Mouse (Mus musculus): ENCODE data around the gene Uchl4.

Uchl4 gene

DNA sequence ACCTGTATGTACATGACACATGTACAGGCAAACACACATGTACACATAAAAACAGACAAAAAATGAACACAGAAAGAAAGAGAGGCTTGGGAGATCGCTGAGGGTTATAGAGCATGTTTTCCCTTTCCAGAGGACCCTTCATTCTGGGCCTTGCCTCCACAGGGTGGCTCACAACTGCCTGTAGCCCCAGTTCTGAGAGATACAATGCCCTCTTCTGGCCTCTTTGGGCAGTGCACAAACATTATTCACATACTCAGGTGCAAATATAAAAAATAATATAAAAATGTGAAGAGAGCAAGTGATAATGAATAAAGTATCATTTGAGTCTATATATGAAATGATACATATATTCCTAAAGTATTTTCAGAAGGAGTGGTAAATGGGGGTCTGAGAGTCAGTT lies 39.9 kb downstream of the Uchl4 start:
- CTCF ChIA-PET, result interaction anchor here (0.5 to 6.3 kb wide), 27 partner anchors 8 to 853 kb away, joined by 3 to 96 read pairs (median 4); partner anchors contain the start of gene Snapc5 (in 3 of the 4)
- POLR2A ChIA-PET, result interaction anchor here (0.6 to 6.0 kb wide), 19 partner anchors 8 to 155 kb away, joined by 3 to 103 read pairs (median 6); partner anchors contain the start of genes Snapc5 (in 4 of the 4), Rpl4 (in 1 of the 4) and Zwilch (in 1 of the 4)

DNA sequence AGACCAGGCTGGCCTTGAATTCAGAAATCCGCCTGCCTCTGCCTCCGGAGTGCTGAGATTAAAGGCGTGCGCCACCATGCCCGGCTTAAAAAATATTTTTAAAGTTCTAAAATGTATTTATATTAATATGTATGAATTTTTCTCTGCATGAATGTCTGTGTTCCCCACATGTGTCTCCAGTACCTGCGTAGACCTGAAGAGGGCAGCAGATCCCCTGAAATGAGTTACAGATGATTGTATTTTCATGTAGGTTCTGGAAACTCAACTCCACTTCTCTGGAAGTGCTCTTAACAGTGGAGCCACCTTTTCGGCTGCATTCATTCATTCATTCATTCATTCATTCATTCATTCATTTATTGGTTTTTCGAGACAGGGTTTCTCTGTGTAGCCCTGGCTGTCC lies 42.7 kb downstream of the Uchl4 start:
- POLR2A ChIA-PET, result interaction anchor here (0.6 to 6.0 kb wide), 15 partner anchors 8 to 171 kb away, joined by 3 to 44 read pairs (median 4); partner anchors contain the start of genes Snapc5 (in 2 of the 4), Rpl4 (in 1 of the 4) and Zwilch (in 1 of the 4)
- CTCF ChIA-PET, result interaction anchor here in 3 of 4 experiments (0.6 to 3.4 kb wide), 15 partner anchors 9 to 848 kb away, joined by 3 to 20 read pairs (median 3); partner anchors contain the start of gene Snapc5 (in 2 of the 3)

DNA sequence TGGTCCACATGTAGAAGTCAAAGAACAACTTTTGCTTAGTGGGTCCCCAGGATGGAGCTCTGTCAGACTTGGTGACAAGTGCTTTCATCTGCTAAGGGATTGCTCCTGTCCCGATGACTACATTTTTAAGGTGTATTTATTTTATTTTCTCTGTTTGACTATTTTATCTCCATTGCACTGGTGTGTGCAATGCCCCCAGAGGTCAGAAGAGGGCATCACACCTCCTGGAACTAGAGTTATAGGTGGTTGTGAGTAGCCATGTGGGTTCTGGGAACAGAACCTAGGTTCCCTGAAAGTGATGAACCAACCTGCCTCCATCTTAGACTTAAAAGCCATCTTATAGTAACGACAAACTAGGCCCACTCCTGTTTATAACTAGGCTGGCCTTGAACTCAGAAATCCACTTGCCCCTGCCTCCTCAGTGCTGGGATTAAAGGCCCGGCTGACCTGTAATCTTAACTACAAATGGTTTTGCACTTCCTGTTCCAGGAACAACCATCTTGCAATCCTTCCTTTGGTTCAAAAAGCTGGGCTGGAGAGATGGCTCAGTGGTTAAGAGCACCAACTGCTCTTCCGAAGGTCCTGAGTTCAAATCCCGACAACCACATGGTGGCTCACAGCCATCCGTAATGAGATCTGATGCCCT lies 43.8 kb downstream of the Uchl4 start:
- ChIA-PET CTCF (interaction anchor here (0.6 to 1.9 kb wide), 6 partner anchors 27 to 598 kb away, joined by 3 to 8 read pairs (median 5); partner anchors contain the start of gene Snapc5 (in 1 of the 4)), POLR2A (interaction anchor here in 3 of 4 experiments (0.6 to 9.5 kb wide), 9 partner anchors 9 to 147 kb away, joined by 3 to 236 read pairs (median 5); partner anchors contain the start of genes Map2k1 (in 1 of the 3), Rpl4 (in 1 of the 3), Snapc5 (in 1 of the 3) and Zwilch (in 1 of the 3))

DNA sequence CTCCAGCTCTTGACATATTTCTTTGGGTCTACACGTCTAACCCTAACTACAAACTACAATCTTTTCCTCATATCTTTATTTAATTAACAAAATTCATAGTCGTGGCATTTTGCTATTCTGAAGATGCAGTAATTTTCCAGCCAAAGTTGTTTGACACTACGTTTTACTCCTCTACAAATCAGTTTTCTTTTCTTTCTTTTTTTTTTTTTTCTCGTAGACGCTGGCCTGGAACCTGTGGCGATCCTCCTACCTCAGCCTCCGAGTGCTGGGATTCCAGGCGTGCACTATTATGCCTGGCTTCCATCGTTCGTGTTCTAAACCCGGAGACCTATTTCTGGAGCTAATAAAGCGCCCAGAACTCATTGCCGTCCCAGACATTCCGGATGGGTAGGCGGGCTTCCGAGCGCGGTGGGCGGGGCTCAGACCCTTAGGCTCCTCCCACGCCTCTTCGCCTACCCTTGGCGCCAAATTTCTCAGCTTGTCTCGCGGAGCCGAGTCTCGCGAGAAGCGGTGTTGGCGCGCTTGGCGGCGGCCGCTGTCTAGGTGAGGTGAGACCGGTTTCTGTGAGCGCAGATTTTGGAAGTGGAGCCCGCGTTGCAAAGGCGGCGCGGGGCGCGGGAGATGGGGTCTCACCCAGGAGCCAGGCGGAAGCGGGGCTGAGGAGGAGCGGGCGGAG lies 46.2 kb downstream of the Uchl4 start, which contains the start of gene Tipin:
Gene Tipin, plus strand, starts transcription at position 477 of the 676 bp plus-strand sequence.
- ChIA-PET CTCF (interaction anchor here (0.5 to 1.9 kb wide), 29 partner anchors 9 to 894 kb away, joined by 3 to 38 read pairs (median 4); partner anchors contain the start of genes Snapc5 (in 3 of the 4) and Rab11a (in 1 of the 4)), POLR2A (interaction anchor here (0.5 to 9.5 kb wide), 169 partner anchors 9 to 1469 kb away, joined by 3 to 236 read pairs (median 4); partner anchors contain the start of genes Snapc5 (in 4 of the 4), Rpl4 (in 3 of the 4), Zwilch (in 3 of the 4) and Map2k1 (in 2 of the 4))

DNA sequence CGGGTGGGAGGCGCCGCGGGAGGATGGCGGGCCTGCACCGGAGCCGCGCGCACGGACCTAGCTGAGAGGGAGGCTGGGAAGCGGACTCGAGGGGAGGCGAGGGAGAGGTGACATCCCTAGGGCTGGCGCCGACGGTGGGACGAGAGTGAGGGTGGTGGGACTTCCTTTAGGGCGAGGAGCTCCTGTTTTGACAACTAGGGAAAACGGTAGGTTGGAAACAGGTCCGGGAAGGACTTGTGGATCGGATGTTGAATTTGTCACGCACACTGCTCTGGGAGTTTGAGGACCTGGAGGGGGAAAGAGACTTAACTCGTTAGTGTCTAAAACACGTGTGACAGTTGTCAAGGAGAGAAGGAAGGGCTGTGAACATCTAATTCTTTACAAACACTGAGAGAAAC lies 46.8 kb downstream of the Uchl4 start:
- POLR2A ChIA-PET, result interaction anchor here (0.6 to 9.5 kb wide), 145 partner anchors 9 to 1470 kb away, joined by 3 to 236 read pairs (median 5); partner anchors contain the start of genes Snapc5 (in 4 of the 4), Rpl4 (in 3 of the 4), Zwilch (in 3 of the 4) and Map2k1 (in 2 of the 4)

DNA sequence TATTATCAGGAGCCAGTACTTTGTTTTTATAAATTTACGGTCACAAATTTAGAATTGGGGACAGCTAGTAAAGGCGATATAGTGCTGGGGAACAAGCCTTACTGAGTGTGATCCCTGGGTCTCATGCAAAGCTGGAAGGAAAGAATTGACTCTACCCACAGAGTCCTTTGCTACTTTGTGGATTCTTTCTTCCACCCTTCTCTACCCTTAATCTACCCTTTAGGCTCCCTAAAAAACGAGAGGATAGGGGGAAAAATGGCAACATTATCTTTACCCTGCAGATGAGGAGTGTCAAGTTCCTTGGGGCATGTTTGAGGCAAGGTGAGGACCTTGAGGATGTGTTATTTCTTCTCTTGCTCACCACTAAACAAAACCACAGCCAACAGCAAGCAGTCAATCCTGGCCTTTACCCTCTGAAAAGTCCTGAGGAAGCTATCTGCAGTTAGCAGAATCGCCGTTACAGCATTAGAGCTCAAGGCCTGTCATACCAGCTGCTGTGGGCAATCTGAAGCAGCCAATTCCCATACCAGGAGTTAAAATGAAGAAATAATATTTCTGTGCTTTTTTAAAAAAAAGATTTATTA lies 47.5 kb downstream of the Uchl4 start:
- CTCF ChIA-PET, result interaction anchor here (0.5 to 1.8 kb wide), 13 partner anchors 8 to 501 kb away, joined by 3 to 38 read pairs (median 3); partner anchors contain the start of gene Snapc5 (in 1 of the 4)

More for the DNA sequence above, 46.8 kb downstream of the Uchl4 start:
- CTCF ChIA-PET, result interaction anchor here in 3 of 4 experiments (0.6 to 1.8 kb wide), 25 partner anchors 9 to 846 kb away, joined by 3 to 38 read pairs (median 4); partner anchors contain the start of genes Snapc5 (in 2 of the 3) and Rab11a (in 1 of the 3)

More for the DNA sequence above, 47.5 kb downstream of the Uchl4 start:
- POLR2A ChIA-PET, result interaction anchor here (0.6 to 9.5 kb wide), 63 partner anchors 9 to 841 kb away, joined by 3 to 236 read pairs (median 8); partner anchors contain the start of genes Snapc5 (in 3 of the 4), Map2k1 (in 2 of the 4), Rpl4 (in 2 of the 4) and Zwilch (in 2 of the 4)

Measured in embryonic stem cell, embryonic (primary cell).